Mouse (Mus musculus) small intestine, adult 2 months (tissue): ENCODE data around the gene Aktip.

ENCODE experiments used
- CTCF ChIP-seq: fragments of 200-500 bp; IDR thresholded peaks from 2 replicates; pipeline ENCODE4 v1.5.1; 2012; ENCODE audit warnings: low read depth, mild to moderate bottlenecking, control low read depth, inconsistent platforms, low read length, moderate library complexity, mixed read lengths; ENCODE audit not compliant: insufficient replicate concordance, insufficient read length; ENCODE audit errors: extremely low read depth
- POLR2A ChIP-seq: fragments of 200-500 bp; IDR thresholded peaks from 2 replicates; pipeline ENCODE4 v1.6.1; 2012; ENCODE audit warnings: low read depth, mild to moderate bottlenecking, control low read depth, inconsistent platforms, low read length, moderate library complexity

GRCm38 (mm10) chr8:91234097-91234496 is 34.3 kb upstream of the Aktip start:
- TF ChIP-seq POLR2A (no peak), CTCF (no peak)
